Comparison of ENCODE assay signal across 12 mouse cellular contexts in the genomic region with DNA sequence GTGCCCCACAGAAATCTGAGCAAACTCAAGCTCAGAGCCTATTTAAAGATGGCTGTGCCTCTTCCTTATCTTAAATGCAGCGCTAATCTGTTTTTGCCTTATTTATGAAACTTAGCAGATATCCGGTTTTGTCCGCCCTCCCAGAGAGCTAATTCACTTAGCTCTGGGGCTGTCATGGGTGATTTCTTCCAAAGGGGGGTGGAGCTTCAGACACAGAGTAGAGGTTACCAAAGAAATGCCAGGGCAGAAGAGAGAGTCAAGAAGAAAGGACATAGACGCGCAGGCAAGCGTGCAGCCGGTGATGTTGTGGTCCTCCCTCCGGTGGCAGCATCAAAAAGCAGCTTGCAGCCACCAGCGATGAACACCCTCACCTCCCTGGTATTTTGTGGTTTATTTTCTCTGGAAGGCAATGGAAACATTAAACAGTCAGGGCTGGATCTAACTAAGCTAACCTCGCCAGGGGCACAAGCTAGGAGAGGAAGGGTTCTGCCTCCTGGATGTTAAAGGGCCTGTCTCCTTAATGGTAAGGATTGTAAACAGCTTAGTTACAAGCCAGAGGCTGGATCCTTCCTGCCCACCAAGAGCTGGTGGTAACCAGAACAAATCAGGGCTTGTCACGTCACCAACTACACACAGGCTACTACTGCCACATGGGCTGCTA.
A peak's percentile ranks its signal among the peaks of the same experiment; 100 is the strongest.
DNase-seq lines count a peak whose midpoint lies in the region; ATAC-seq and TF ChIP-seq lines count a peak whose summit lies in the region.
"Had no signal": no experiment of that assay in that cellular context is flagged by ENCODE, and none has a peak within 500 bp of the region (broad histone marks: within the 10 kb centered on the region; RNA-seq: fewer than 3 reads in every experiment).

No protein-coding gene starts in this region.

- no peak overlapping the region for H3K9ac ChIP-seq in forebrain, embryonic 11.5 days (ENCODE audit: low read length)
- no peak overlapping the region for H3K9ac ChIP-seq in kidney, embryonic 16.5 days (replicated peaks; ENCODE audit: low read length)
- H3K9ac ChIP-seq: liver, embryonic 15.5 days had no signal

- 0 out of 2 replicates have a peak, but pooled peaks cover 4% of the 10 kb centered on the region for H3K4me1 ChIP-seq in forebrain, embryonic 10.5 days
- no peaks in the 10 kb centered on the region for H3K4me1 ChIP-seq in forebrain, embryonic 11.5 days (replicated peaks; ENCODE audit: control insufficient read depth, insufficient read depth, low read length)
- peaks cover 13% of the 10 kb centered on the region for H3K4me1 ChIP-seq in kidney, embryonic 16.5 days (ENCODE audit: insufficient read depth, low read length)

- DNase-seq in forebrain, embryonic 10.5 days (ENCODE audit: extremely low spot score, low spot score): no peak
- DNase-seq in forebrain, embryonic 11.5 days (ENCODE audit: low spot score): no peak
- peak; percentile 16 for DNase-seq in thymus, postnatal 0 days (ENCODE audit: low spot score)
- DNase-seq in thymus, postnatal 14 days: no peak
- DNase-seq in splenic B cell, adult 2 months (ENCODE audit: low read depth, low spot score): peak; percentile 24
- no peak for DNase-seq in thymus, adult 18-20 months
- DNase-seq in left cerebral cortex, adult 2 months (ENCODE audit: extremely low spot score in 1 of 2, low spot score in 2 of 2): no peak
- DNase-seq: adrenal gland, postnatal 14 days had no signal

- 84% methylated on average over 11 of the region's 11 CpGs for WGBS in forebrain, embryonic 10.5 days
- 89% methylated on average over 11 of the region's 11 CpGs for WGBS in forebrain, embryonic 11.5 days
- 41% methylated on average over 11 of the region's 11 CpGs for WGBS in kidney, embryonic 16.5 days

- no peaks in the 10 kb centered on the region for H3K27me3 ChIP-seq in forebrain, embryonic 10.5 days (ENCODE audit: poor library complexity, severe bottlenecking)
- H3K27me3 ChIP-seq in forebrain, embryonic 11.5 days (ENCODE audit: control insufficient read depth, insufficient read depth, low read length): no peaks in the 10 kb centered on the region
- no peaks in the 10 kb centered on the region for H3K27me3 ChIP-seq in kidney, embryonic 16.5 days (ENCODE audit: insufficient read depth, low read length)
- no peaks in the 10 kb centered on the region; the same call in 1 of the 2 replicates for H3K27me3 ChIP-seq in splenic B cell, adult 2 months (ENCODE audit: control insufficient read depth, insufficient read depth, low read length, poor library complexity, severe bottlenecking)
- H3K27me3 ChIP-seq: liver, embryonic 15.5 days had no signal

- peaks cover 4% of the 10 kb centered on the region; the same call in 1 of the 2 replicates for H3K9me3 ChIP-seq in forebrain, embryonic 10.5 days
- no peaks in the 10 kb centered on the region for H3K9me3 ChIP-seq in forebrain, embryonic 11.5 days (ENCODE audit: control insufficient read depth, low read length)
- H3K9me3 ChIP-seq in kidney, embryonic 16.5 days (ENCODE audit: low read length): no peaks in the 10 kb centered on the region
- H3K9me3 ChIP-seq: limb, embryonic 10.5 days; liver, embryonic 15.5 days had no signal

- no peak for ATAC-seq in forebrain, embryonic 11.5 days (replicated peaks; ENCODE audit: low FRiP score)
- peak; percentile 84; the same call in 1 of the 2 replicates for ATAC-seq in kidney, embryonic 16.5 days (ENCODE audit: low FRiP score, low TSS enrichment)

- peak overlapping the region; percentile 3; the same call in 1 of the 2 replicates for H3K27ac ChIP-seq in forebrain, embryonic 10.5 days
- no peak overlapping the region for H3K27ac ChIP-seq in forebrain, embryonic 11.5 days (ENCODE audit: low read depth, low read length)
- 0 out of 2 replicates have a peak overlapping the region, but pooled peaks have one; percentile 3 for H3K27ac ChIP-seq in kidney, embryonic 16.5 days (ENCODE audit: low read length)
- H3K27ac ChIP-seq in left cerebral cortex, adult 2 months: no peak overlapping the region
- H3K27ac ChIP-seq: limb, embryonic 10.5 days; liver, embryonic 15.5 days had no signal

- no peak overlapping the region for H3K4me2 ChIP-seq in forebrain, embryonic 11.5 days (ENCODE audit: low read depth, low read length, severe bottlenecking)
- H3K4me2 ChIP-seq in kidney, embryonic 16.5 days (replicated peaks; ENCODE audit: low read depth, low read length): no peak overlapping the region
- H3K4me2 ChIP-seq: liver, embryonic 15.5 days had no signal

- no peak overlapping the region for H3K4me3 ChIP-seq in forebrain, embryonic 10.5 days
- no peak overlapping the region for H3K4me3 ChIP-seq in forebrain, embryonic 11.5 days (ENCODE audit: low read depth, low read length)
- no peak overlapping the region for H3K4me3 ChIP-seq in kidney, embryonic 16.5 days (ENCODE audit: low read length)
- H3K4me3 ChIP-seq in left cerebral cortex, adult 2 months: no peak overlapping the region
- H3K4me3 ChIP-seq: erythroblast, embryonic 14.5 days; limb, embryonic 10.5 days; liver, embryonic 15.5 days had no signal

- TF ChIP-seq CTCF in left cerebral cortex, adult 2 months (IDR thresholded peaks at IDR 0.05): no peak

- intact Hi-C loops in left cerebral cortex, adult 2 months (cut with DNase I): no loop called here

- peaks cover 5% of the 10 kb centered on the region; the same call in 1 of the 2 replicates for H3K36me3 ChIP-seq in forebrain, embryonic 10.5 days (replicated peaks)
- no peaks in the 10 kb centered on the region for H3K36me3 ChIP-seq in forebrain, embryonic 11.5 days (ENCODE audit: control insufficient read depth, insufficient read depth, low read length)
- no peaks in the 10 kb centered on the region for H3K36me3 ChIP-seq in kidney, embryonic 16.5 days (ENCODE audit: insufficient read depth, low read length)
- H3K36me3 ChIP-seq in splenic B cell, adult 2 months (ENCODE audit: control insufficient read depth, insufficient read depth, low read length, poor library complexity, severe bottlenecking): no peaks in the 10 kb centered on the region

Comparison
In these comparisons a context has a peak if more than half of its experiments do, and no peak if none do; other contexts are left out.
1. DNase-seq: peak in thymus, postnatal 0 days (single experiment) and splenic B cell, adult 2 months (single experiment); none in forebrain, embryonic 10.5 days (single experiment), forebrain, embryonic 11.5 days (single experiment), thymus, postnatal 14 days (single experiment), thymus, adult 18-20 months (0 of 2) and left cerebral cortex, adult 2 months (0 of 2).
2. H3K27ac ChIP-seq: peak in forebrain, embryonic 10.5 days (single experiment) and kidney, embryonic 16.5 days (single experiment); none in forebrain, embryonic 11.5 days (single experiment) and left cerebral cortex, adult 2 months (single experiment).